Mouse (Mus musculus) kidney, adult 2 months (tissue): ENCODE measurements at regions not wholly inside any gene's neighbourhood (a gene's known extent, or its start where the extent isn't known, plus 50 kb on each side); places are given as distances from the start of the nearest gene placed in this dataset.

Experiments
- CTCF ChIP-seq: fragments of 200-500 bp; conservative IDR thresholded peaks from 2 replicates; pipeline ENCODE4 v1.5.1; 2011; ENCODE audit warnings: low read depth, mild to moderate bottlenecking, control low read depth, low read length, moderate library complexity, mixed read lengths; ENCODE audit not compliant: insufficient read depth, insufficient read length
- POLR2A ChIP-seq: fragments of 200-500 bp; IDR thresholded peaks from one replicate; pipeline ENCODE4 v1.6.1; 2011; ENCODE audit warnings: low read depth, low read length, control low read depth

GRCm38 (mm10) chr8:128210761-128211160, 147.6 kb upstream of the Nrp1 start:
- TF ChIP-seq CTCF: no peak
- no peak for TF ChIP-seq POLR2A
